Mouse (Mus musculus) c-Kit-negative CD71-positive TER-119-positive erythroid progenitor cells, embryonic 14.5 days (primary cell): Measurements from ENCODE around the gene S1pr3.

ENCODE experiments used
- DNase-seq: peaks from one replicate; pipeline ENCODE4 v3.0.0-alpha.2; 2013; ENCODE audit warnings: low read depth, low spot score

The S1pr3 gene

DNA sequence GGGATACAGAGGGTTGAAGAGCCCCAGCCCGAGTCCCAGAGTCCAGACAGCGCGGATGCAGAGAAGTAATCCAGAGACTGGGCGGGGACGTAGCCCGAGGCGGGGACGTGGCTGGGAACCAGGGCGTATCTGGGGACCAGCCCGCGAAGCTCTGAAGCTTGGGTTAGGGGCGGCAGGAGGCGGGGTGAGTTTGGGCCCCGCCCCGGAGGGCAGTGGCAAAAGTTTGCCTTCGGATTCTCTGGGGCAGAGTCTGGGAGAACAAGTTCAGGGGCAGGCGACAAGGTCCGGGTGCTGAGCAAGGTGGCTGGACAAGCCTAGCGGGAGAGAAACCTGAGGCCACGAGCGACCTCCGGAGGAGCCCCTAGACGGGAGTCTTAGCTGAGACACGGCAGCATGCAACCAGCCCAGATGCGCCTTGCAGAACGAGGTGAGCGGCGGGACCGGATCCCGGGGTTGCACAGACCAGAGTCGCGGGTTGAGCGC is at the start of gene S1pr3:
Gene S1pr3 (plus strand): TSS at position 121 of the 483 bp plus-strand sequence.
- no peak for DNase-seq

DNA sequence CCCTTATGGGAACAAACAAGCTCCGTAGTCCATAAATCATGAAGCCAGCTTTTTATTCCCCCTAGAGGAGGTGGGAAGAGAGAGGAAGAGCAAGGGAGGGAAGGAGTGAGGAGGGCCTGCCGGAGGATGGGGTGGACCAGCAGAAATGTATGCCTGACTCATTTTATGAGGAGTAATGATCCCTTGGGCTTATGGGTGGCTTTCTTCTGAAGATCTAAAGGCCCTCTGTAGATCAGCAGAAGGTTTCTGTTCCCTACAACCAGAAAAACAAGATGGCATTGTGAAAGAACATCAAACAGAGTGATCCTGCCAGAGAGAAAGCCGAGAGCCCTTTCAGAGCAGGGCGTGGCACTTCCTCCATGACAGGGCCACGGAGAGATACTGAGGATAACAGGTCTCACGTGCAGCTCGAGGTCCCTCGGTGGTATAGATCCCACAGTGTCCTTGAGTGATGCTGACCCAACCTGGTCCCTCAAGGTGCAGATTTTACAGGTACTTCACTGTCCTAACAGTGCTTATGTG is 47.9 kb upstream of the S1pr3 start:
- DNase-seq, result no peak

DNA sequence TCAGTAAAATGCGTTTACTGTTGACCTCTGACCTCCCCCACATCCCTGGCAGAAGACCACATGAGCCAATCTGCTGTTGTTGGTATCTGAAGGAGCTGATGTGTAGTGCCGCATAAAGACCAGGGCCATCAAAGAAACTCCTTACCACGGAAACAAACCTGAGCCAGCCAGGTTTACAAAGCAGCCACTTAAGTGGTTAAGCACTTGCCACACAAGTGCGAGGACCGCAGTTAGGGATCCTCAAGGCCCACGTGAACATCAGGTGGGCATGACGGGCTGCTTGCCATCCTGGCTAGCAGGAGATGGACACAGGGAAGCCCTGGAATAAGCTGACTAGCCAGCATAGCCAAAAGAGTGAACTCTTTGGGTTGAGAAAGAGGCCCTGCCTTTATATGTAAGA is 45.0 kb upstream of the S1pr3 start:
- no peak for DNase-seq

DNA sequence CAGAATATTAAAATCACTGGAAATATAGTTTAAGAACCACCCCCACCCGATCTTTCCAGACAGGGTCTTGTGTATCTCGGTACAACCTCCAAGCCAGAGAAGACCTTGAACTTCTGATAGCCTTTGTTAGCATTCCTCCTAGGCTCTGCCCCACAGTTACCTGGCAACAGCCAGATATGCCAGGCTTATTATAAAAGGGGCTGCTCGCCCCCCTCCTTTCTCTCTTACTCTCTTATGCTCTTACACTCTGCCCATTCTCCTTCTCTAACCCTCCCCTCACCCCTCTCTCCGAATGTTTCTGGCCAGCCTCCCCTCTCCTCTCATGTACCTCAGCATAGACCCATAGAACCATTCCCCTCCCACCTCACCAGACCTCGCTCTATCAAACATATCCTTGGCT is 44.5 kb upstream of the S1pr3 start:
- no peak for DNase-seq

DNA sequence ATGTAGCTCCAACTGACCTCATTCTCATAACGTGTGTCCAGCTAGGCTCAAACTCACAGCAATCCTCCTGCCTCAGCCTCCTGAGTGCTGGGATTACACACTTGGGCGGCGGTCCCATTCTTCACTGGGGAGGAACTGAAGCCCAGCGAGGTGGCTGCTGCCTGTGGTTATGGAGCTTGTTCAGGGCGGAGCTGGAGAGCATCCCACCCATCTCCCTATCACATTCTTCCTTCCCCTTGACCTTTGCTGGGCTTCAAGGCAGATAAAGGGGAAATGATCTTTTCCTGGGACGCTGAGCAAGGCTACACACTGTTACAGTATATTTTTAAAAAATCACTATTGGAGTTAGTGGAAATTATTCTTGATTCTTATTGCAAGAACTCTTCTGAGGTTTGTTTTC is 43.2 kb upstream of the S1pr3 start:
- no peak for DNase-seq

DNA sequence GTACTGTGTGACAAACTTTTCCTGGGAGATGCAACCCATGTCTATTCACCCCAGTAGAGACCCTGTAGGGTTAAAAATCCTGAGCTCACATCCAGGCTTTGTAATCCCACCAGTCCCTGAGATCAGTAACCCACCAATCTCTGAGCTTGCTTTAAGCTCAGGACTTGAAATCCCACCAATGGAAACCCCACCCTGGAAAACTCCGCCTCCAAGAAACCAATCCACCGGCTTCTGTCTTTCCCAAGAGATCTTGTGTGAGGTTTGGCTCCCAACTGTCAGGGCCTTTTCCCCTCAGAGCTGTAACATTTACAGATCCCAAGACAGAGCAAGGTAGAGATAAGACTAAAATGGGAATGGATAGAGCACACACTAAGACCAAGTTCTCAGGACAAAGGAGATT is 40.1 kb upstream of the S1pr3 start:
- no peak for DNase-seq

DNA sequence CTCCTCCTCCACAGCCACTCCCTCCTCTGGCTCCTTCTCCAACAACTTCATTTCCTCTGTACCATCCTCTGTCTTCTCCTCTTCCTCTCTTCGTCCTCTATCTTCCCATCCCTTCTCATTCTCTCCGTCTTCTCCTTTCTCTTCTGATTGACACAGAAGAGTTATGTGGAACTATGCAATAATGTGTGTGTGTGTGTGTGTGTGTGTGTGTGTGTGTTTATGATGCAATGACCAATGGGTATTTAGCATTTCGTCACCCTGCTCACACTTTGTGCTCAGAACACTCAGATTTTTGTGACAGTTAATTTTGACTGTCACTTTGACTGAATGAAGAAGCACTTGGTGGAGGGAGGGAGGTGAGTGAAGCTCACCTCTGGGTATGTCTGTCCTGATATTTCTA is 39.1 kb upstream of the S1pr3 start:
- DNase-seq, result no peak

DNA sequence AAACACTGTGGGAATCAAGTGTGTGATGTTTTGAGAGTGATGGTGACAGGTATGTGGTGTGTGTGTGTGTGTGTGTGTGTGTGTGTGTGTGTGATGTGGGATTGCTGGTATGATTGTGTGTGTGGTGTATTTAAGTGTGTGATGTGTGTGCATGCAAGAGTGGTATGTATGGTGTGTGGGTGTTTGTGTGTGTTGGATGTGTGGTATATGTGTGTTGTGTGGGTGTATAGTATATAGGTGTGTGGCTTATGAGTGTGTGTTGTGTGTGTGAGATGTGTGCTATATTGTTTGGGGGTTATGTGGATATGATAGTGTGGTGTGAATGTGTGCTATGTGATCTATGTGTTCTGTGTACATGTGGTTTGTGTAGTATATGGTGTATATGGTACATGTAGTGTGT is 35.4 kb upstream of the S1pr3 start:
- DNase-seq, result no peak

DNA sequence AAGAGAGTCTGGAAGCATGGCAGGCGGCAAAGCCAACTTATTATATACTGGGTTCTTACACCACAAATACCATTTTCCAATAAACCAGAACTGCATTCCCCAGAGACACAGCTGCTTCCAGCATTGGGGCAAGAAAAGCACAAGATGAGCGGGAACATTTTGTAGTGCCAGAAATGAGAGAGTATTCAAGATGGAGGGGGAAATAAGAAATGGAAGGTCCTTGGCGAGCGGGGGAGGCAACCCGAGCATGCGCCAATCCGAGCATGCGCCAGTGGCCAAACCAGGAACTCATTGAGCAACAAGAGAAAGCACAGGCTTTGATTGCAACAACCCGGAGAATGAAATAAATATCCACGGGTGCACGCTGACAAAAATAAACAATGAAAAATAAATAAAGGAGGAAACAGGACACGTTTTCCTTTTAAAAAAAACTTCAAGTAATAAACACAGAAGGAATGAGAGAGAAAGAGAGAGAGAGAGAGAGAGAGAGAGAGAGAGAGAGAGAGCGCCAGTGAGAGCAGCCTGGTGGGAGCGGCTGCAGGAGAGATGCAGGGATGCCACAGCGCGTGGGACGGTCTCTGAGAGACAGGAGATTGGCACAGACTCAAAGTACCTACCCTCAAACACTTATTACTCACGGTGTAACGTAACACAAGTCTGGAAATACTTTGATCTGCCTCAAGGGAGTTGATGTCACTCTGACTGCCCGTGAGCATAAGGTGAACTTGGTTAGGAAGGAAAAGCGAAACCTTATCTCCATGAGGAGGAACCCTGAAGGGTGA is 34.2 kb upstream of the S1pr3 start:
- no peak for DNase-seq

DNA sequence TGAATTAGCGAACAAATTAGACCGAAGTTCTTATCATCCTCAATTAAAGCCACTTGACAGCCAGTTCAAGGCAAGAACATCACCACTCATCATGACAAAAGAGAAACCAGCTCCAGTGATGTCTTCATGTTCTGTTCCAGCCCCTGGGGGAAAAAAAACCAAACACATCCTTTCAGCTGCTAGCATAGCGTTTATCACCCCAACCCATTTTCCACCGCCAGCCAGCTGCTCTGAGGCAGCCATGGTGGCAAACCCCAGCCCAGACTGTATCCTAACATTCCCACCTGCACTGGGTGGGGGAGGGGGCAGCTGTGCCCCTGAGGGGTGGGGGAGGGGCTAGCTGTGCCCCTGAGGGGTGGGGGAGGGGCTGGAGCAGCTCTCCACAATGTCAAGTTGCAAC is 30.3 kb upstream of the S1pr3 start:
- no peak for DNase-seq

DNA sequence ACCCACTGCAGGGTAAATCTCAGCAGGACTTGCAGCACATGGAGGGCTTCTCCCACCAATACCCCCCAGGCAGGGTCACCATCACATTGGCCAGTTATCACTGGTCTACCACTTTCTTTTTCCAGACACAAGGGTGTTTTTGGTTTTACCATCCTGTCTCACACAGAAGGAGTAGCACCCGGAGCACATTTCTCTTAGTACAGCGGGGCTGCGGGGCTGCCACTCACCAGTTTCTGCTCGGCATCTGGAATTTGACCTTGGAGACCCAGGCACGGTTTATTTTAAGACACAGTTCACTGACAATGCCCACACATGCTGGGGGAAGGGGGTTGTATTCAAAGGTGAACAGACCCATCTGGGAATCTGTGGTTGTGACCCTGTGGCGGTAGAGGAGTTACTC is 28.8 kb upstream of the S1pr3 start:
- DNase-seq, result no peak

DNA sequence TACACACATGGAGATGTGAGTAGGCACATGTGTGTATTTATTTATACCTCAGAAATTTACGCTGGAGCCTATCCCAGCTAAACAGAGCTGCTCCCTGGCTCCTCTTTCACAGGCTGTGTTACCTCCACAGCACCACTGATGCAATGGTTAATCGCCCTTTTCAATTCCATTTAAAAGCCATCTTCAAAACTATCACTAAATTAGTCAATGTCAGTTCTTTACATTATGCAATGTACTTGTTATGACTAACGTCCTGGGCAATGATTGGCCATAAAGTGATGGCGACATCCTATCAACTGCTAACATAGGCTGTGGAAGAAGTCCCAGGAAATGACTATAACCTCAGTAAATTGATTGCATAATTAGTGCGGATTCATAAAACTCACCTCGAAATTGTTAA is 26.9 kb upstream of the S1pr3 start:
- no peak for DNase-seq

DNA sequence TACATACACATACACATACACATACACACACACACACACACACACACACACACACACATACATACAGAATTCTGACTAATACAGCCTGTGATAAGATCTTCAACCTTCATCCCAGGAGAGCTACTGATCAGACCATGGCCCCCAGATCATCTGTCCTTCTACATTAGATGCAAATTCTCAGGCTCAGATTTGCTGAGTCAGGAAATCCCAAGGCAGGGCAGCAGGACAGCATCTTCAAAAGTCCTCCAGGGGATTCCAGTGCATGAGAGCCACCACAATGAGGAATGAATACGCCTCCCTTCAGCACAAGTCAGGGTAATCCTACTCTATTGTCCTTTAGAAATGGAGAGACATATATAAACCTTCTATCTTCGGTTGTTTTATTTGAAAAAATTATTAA is 23.5 kb upstream of the S1pr3 start:
- DNase-seq, result no peak

DNA sequence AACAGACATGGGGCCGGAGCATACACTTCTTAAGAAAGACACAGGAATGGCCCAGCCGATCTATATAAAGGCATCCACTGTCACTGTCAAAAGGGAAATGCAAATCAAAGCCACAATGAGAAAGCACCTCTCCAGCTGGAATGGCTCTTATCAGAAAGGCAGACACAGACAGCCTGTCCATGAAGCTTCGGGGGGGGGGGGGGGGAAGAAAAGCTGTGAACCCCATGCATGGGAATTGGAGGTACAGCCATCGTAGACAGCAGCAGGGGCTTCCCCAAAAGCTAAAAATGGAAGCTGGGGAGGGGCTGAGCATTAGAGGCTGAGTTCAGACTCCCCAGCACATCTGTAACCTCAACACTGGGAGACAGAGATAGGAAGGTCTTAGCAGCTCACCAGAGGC is 20.5 kb upstream of the S1pr3 start:
- DNase-seq, result no peak

DNA sequence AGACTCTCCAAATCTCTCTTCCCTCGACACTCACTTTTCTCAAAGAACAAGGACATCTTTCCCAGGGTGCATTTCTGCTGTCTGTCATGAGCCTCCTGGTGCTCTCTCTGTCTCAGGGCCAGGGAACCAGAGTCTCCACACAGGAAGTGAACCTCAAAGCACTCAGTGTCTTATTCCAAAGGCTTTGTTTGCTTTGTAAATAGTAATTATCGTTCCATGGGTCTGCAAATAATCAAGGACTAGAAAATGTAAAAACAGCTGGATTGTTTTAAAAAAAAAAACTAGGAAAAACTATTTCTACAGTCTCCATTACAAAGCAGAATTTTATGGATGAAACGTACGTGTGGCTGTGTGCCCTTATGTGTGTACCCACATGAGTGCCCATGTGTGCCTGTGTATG is 18.0 kb upstream of the S1pr3 start:
- no peak for DNase-seq

DNA sequence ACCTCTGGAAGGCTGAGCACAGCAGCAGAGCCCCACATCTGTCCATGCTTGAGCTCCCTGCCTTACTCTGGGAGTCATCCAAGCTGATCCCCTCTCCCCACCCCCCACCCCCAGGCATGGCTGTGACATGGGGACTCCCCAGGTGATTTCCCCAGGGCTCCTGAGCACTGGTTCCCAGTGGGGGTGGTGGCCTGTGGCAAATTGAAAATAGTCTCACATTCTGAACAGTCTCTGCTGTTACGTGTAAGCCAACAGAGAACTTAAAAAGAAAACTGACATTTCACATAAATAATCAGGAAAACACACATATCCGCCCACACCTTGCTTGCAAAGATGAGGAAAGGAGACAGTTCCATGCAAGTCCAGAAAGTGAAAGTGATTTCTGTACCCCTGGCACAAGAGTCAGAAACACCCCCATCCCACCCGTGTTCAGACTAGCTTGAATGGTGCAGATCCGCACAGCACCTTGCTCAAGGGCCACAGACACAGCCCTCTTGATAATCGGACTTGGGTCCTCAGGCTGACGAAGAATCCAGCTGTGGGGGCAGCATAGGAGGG is 17.0 kb upstream of the S1pr3 start:
- no peak for DNase-seq

DNA sequence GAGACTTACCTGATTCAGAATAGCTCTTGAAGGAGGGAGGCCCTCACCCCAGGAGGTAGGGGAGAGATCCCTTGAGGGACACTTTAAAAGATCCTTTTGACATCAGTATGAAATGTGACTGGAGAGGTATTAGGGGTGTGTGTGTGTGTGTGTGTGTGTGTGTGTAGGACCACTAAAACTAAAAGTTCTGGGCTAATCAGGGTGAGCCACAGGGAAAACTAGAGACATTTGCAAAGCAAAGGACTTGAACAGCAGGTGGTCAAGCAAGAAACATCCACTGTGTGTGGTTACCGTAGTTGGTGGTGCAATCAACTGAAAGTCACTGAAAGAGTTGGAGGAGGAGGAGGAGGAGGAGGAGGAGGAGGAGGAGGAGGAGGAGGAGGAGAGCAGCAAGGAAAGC is 16.2 kb upstream of the S1pr3 start:
- DNase-seq, result no peak

DNA sequence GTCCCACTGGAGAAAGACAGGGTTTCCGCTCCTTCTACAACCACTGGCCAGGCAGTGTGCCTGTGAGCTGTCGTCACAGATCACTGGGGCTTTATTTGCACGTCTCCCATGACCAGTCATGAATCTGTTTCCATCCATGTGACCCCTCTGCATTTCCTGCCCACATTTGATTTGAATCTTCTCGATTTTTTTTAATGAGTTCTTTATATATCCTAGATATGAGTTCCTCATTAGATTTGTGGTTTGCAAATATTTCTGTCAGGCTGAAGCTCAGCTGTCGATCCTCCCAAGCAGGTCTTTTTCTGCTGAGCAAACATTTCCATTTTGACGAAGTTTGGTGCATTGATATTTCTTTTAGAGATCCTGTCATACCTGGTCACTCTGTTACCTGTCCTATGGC is 10.6 kb upstream of the S1pr3 start:
- no peak for DNase-seq

DNA sequence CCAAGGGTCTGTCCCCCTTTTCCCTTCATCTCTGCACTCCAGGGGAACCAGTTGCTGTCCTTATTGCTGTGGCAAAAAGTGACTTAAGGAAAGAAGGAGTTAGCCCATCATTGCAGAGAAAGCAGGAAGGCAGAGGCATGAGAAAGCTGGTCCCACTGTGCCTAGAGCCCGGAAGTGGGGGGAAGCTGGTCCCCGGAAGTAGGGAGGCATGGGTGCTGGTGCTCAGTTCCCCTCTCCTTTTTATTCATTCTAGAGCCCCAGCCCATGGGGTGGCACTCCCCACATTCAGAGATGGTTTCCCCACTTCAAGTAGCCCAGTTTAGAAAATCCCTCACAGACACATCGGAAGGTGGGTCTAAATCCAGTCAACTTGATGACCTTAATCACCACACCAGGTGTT is 8.9 kb upstream of the S1pr3 start:
- DNase-seq, result no peak

DNA sequence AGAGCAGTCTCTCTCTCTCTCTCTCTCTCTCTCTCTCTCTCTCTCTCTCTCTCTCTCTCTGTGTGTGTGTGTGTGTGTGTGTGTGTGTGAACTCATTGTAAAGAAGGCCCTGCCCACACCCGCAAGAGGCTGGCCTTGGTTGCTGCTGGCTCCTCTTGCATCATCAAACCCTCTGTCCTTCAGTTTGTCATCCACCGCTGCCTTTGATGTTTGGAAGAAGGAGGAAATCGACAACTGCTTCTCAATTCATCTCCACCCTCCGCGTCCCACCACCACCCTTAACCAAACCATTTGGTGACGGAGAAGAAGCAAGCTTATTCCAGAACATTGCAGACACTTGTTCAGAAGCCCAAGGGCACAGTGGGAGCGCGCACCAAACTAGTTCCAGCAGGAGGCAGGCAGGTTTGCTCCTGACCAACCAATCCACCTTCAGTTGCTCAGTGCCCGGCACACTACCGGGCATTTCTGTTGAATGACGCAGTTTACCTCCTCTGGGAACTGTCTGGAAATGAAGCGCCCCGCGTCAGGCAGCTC is 8.2 kb upstream of the S1pr3 start:
- DNase-seq, result no peak

DNA sequence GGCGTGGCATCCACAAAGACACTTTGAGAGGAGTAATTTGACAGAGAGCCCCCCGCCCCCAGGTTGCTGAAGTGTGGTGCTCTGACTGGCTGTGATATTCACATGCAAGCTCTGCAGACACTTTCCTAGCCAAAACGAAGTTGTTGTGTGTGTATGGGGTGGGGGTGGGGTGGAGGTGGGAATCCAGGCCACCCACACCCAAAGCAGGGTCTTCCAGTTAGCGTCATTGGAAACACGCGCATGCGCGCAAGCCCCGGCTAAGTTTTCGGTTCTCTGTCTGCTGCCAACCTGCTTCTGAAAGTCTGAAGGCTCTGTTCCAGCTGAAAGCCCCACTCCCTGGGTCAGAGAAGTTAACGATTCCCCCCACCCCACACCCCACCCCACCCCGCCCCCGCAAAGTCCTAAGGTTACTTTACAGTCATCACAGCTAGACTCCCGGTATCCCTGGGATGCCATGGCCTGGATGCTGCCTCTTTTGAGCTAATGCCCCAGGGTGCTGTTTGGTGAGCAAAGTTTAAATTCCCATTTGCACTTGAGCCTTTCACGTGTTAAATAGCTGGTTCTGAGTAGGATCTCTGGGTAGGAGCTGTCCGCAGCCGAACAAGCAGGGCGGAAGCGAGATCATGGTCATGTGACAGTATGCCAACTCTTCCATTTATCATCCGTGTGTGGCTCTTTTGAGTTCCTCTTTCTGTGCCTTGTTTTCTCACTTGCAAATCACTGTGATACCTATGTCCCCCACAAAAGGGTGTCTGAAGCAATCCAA is 7.5 kb upstream of the S1pr3 start:
- DNase-seq, result no peak

DNA sequence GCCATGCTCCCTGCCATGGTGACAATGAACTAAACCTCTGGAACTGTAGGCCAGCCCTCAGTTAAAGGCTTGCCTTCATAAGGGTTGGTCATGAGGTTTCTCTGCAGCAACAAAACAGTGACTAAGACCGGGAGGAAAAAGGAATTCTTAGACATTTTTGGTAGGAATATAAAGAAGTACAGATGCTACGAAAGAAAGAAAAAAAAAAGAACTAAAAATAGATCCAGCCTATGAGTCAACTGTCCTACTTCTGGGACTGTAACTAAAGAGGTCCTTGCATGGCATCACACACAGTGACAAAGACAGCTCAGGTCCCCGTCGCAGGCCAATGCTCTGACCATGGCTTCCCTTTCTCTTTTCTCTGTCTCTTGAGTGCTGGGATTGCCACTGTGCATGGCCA is 3.9 kb upstream of the S1pr3 start:
- no peak for DNase-seq
